Mouse (Mus musculus) MEL-GATA-1-ER (cell line): Measurements from ENCODE around the gene Socs1.
"Not testable (repeated sequence)": the region's sequence is repeated elsewhere in the genome, so short reads cannot be mapped to it uniquely, and the experiment has no call there.

Experiments used
- DNase-seq: peaks from one replicate; pipeline ENCODE4 v3.0.0-alpha.2; 2012; ENCODE audit warnings: low read depth; ENCODE audit errors: extremely low read depth

The Socs1 gene

GRCm38 (mm10) chr16:10785371-10786231 is at the start of gene Socs1:
Socs1 (minus strand) TSS chr16:10785536.
- peak; percentile 77 for DNase-seq

DNA sequence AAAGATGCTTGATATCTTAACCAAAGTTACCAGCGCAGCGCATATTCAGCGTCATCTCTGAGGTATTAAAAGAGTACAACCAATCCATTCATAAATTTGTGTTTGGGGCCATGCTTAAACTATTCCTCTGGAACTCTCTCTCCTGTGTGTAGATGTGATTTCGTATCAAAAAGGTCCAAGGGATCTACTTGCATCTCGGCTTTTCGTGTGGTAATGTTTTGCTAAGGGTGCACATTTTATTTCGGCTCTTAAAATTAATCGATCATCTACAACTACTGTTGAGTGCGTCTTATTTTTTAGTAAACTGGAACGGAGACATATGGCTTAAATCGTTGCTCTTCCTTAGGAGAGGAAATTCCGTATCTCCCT is 49.2 kb upstream of the Socs1 start:
- peak; percentile 21 for DNase-seq

- no peak for DNase-seq
Measured at GRCm38 (mm10) chr16:10828461-10828805, 43.1 kb upstream of the Socs1 start.

GRCm38 (mm10) chr16:10827766-10828460 is 42.6 kb upstream of the Socs1 start:
- DNase-seq: no peak

- DNase-seq: no peak
Measured at GRCm38 (mm10) chr16:10827269-10827668, 41.9 kb upstream of the Socs1 start.

- DNase-seq: no peak
Measured at GRCm38 (mm10) chr16:10825840-10826239, 40.5 kb upstream of the Socs1 start.

- no peak for DNase-seq
Measured at GRCm38 (mm10) chr16:10824536-10824935, 39.2 kb upstream of the Socs1 start.

GRCm38 (mm10) chr16:10821387-10821786 is 36.1 kb upstream of the Socs1 start:
- no peak for DNase-seq

DNA sequence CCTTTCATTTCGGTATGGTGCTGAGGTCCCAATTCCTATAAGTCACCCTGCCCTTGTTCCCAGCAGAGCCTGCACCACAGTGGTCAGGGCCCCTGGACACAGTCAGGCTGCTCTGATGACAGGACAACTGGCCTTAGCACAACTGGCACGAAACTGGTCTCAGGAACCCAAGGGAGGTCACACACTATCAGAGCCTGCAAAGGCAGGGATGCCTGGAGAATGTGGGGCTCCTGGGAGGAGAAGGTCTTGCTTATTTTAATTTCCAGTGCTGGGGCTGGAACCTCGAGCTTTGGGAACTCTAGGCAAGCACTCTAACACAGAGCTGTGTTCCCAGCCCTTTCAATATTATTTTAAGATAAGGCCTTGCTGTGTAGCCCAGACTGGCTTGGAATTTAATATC is 34.6 kb upstream of the Socs1 start:
- DNase-seq: no peak

DNA sequence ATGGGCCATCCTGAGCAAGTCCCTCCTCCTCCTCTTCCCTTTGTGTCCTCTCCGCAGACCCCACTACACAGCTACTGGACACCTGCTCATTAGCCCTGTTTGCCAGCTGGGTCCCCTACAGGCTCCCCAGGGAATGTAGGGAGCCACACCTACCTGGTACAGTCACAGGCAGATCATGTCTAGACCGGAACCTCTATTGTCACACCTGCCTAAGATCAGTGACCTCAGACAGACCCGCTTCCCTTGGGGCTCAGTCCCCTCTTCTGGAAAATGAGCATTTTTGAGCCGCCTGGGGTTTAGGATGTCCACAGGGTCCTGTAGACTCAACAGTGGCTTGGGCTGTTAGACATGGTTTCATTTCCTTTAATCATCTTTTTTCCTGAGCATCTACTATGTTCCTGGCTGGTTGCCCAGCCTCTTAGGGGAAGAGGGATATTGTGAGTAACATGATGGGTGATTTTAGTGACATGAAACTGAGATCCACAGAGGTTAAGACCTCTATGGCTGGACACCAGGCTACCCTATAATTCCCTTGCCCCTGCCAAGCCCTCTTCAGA is 33.3 kb upstream of the Socs1 start:
- DNase-seq: no peak

- DNase-seq: no peak
Measured at GRCm38 (mm10) chr16:10814864-10815263, 29.5 kb upstream of the Socs1 start.

- no peak for DNase-seq
Measured at GRCm38 (mm10) chr16:10813726-10814125, 28.4 kb upstream of the Socs1 start.

DNA sequence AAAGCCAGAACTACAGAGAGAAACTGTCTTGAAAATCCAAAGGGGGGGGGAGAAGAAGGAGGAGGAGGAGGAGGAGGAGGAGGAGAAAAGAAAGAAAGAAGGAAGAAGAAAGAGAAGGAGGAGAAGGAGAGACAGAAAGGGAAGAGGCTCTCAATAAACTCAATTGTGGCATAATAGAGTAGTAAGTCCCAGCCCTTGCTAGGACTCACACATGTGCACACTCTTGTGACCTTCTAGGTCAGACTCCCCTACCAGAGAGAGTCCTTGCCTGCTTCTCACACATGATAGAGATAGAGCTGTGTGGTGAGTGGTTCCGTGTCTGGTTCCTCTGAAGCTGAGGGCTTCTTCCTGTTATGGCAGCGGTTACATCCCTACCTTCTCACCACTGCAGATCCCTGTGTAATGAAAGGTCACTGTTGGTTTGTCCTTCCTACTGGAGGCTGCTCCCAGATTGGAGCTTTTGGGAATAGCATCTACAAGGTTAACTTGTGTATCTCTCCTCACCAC is 27.6 kb upstream of the Socs1 start, which contains the start of gene Gm11172:
TSS of gene Gm11172 (plus strand) at position 51 of the 507 bp plus-strand sequence.
- no peak for DNase-seq

GRCm38 (mm10) chr16:10810376-10810775 is 25.0 kb upstream of the Socs1 start:
- DNase-seq: no peak

- DNase-seq: no peak
Measured at GRCm38 (mm10) chr16:10805789-10806527, 20.6 kb upstream of the Socs1 start, which contains the start of gene Prm1. Prm1 (minus strand) TSS chr16:10805839.

- DNase-seq: not testable (repeated sequence)
Measured at GRCm38 (mm10) chr16:10802420-10802819, 17.1 kb upstream of the Socs1 start.

- no peak for DNase-seq
Measured at GRCm38 (mm10) chr16:10796034-10796433, 10.7 kb upstream of the Socs1 start, which contains the start of gene Prm2. Prm2 (minus strand) TSS chr16:10796134.

GRCm38 (mm10) chr16:10790702-10791101 is 5.4 kb upstream of the Socs1 start, which contains the start of gene Prm3:
Prm3 (minus strand) TSS chr16:10790914.
- no peak for DNase-seq

DNA sequence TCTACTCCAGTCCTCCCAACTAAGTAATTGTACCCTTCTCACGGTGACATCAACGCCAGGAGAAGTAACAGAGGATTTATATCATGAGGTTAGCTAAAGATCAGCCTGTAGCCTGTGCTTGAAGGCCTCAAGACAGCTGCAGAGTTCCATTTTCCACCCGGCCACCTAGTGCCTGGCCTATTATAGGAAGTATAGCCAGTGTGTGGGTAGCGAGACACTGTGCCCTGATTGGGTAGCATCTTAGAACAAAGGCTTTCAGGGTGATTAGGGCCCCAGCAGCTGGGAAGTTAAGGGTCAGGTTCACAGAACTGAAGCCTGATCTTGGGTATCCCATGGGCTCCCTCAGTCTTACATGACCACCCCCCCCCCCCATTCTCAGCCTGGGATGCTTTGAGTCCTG is 3.5 kb upstream of the Socs1 start:
- no peak for DNase-seq

GRCm38 (mm10) chr16:10788271-10788670 is 2.9 kb upstream of the Socs1 start, which contains the start of gene Tnp2:
Tnp2 (minus strand) TSS chr16:10788660.
- DNase-seq: no peak

DNA sequence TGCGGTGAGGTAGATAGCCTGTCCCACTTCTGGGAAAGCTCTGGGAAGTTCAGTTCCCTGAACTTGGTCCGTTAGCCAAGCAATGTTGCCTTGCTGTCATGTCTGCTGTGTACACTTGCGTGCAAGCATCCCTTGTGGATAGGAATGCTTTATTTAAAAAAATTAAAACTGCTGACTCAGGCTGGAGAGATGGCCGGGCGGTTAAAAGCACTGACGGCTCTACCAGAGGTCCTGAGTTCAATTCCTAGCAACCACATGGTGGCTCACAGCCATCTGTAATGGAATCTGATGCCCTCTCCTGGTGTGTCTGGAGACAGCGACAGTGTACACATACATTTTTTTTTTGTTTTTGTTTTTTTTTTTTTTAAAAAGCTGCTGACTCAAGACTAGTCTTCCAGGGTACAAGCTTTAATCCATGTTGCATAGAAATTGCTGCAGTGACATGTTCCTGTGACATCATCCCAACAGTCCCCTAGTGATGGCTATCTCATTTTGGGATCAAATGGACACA is 2.3 kb upstream of the Socs1 start:
- no peak for DNase-seq
